Mouse (Mus musculus) embryonic fibroblast, embryonic 13.5 days (primary cell): Measurements from ENCODE around the gene Tspan9.
A peak's percentile ranks its signal among the peaks of the same experiment; 100 is the strongest.

Source experiments
- CTCF ChIP-seq: IDR thresholded peaks from 2 replicates; pipeline ENCODE4 v1.5.1; 2011; ENCODE audit warnings: mild to moderate bottlenecking, control low read depth, low read length, moderate library complexity, borderline replicate concordance; ENCODE audit not compliant: insufficient read depth
- POLR2A ChIP-seq: IDR thresholded peaks from 2 replicates; pipeline ENCODE4 v1.6.1; 2011; ENCODE audit warnings: low read depth, mild to moderate bottlenecking, control low read depth, low read length, moderate library complexity

GRCm38 (mm10) chr6:128143390-128144020 lies at the start of gene Tspan9:
- TF ChIP-seq CTCF: no peak
- peak; percentile 60 for TF ChIP-seq POLR2A
